Mouse (Mus musculus) heart, adult 8-10 months (tissue): ENCODE data around the gene Ctnnbl1. TPM values are rescaled to one million over a fixed set of nuclear protein-coding genes. Genes with fewer than 3 reads are reported as not detected.

Experiments used
- DNase-seq: peaks from one replicate; pipeline ENCODE4 v3.0.0; 2022; ENCODE audit warnings: low spot score
- total RNA-seq, 4 experiments: library from RNA; stranded (reverse); gene quantifications; 2 replicates each; pipeline ENCODE4 v1.2.4; 2022

Gene Ctnnbl1
- total RNA-seq: 10 to 100 TPM in 2 of 4 experiments, 1 to 10 TPM in 2; 8.9 to 14.3 (median 10.1) TPM

GRCm38 (mm10) chr2:157736854-157737850 is at the start of gene Ctnnbl1:
Gene Ctnnbl1 (plus strand): TSS chr2:157737401.
- peak; percentile 99 for DNase-seq

- no peak for DNase-seq
These were observed 49.7 kb upstream of the Ctnnbl1 start for GRCm38 (mm10) chr2:157687506-157687905.

- no peak for DNase-seq
These were observed 45.7 kb upstream of the Ctnnbl1 start for GRCm38 (mm10) chr2:157691266-157692105.

GRCm38 (mm10) chr2:157692365-157692932 is 44.8 kb upstream of the Ctnnbl1 start:
- DNase-seq: no peak

- no peak for DNase-seq
These were observed 43.6 kb upstream of the Ctnnbl1 start for GRCm38 (mm10) chr2:157693576-157693975.

GRCm38 (mm10) chr2:157696297-157696731 is 40.9 kb upstream of the Ctnnbl1 start:
- no peak for DNase-seq

- DNase-seq: no peak
These were observed 34.0 kb upstream of the Ctnnbl1 start for GRCm38 (mm10) chr2:157703155-157703554.

- DNase-seq: no peak
These were observed 32.0 kb upstream of the Ctnnbl1 start for GRCm38 (mm10) chr2:157704991-157705776.

GRCm38 (mm10) chr2:157705777-157706158 is 31.4 kb upstream of the Ctnnbl1 start:
- no peak for DNase-seq

GRCm38 (mm10) chr2:157707191-157707923 is 29.8 kb upstream of the Ctnnbl1 start:
- DNase-seq: no peak

- no peak for DNase-seq
These were observed 24.5 kb upstream of the Ctnnbl1 start for GRCm38 (mm10) chr2:157712677-157713076.

GRCm38 (mm10) chr2:157715586-157716191 is 21.5 kb upstream of the Ctnnbl1 start:
- DNase-seq: no peak

- DNase-seq: no peak
These were observed 18.8 kb upstream of the Ctnnbl1 start for GRCm38 (mm10) chr2:157718441-157718840.

GRCm38 (mm10) chr2:157723883-157724573 is 13.2 kb upstream of the Ctnnbl1 start:
- DNase-seq: no peak

- no peak for DNase-seq
These were observed 12.7 kb upstream of the Ctnnbl1 start for GRCm38 (mm10) chr2:157724574-157724914.

GRCm38 (mm10) chr2:157744619-157745018 is 7.4 kb downstream of the Ctnnbl1 start:
- no peak for DNase-seq

- DNase-seq: no peak
These were observed 8.5 kb downstream of the Ctnnbl1 start for GRCm38 (mm10) chr2:157745735-157746134.

- no peak for DNase-seq
These were observed 9.4 kb downstream of the Ctnnbl1 start for GRCm38 (mm10) chr2:157746558-157746957.

GRCm38 (mm10) chr2:157747989-157748388 is 10.8 kb downstream of the Ctnnbl1 start:
- DNase-seq: no peak
